Mouse (Mus musculus) embryonic fibroblast, embryonic 13.5 days (primary cell): ENCODE results near the gene Gtpbp2. TPM values are rescaled to one million over a fixed set of nuclear protein-coding genes. Genes with fewer than 3 reads are reported as not detected.
A peak's percentile ranks its signal among the peaks of the same experiment; 100 is the strongest.

Source experiments
- H3K27ac ChIP-seq: 2 replicates; pipeline ENCODE4 v1.5.1; 2012; ENCODE audit warnings: low read length, control low read depth, inconsistent platforms; ENCODE audit not compliant: insufficient read depth
- H3K4me1 ChIP-seq: 2 replicates; pipeline ENCODE4 v1.6.1; 2011; ENCODE audit warnings: low read length; ENCODE audit not compliant: control insufficient read depth, insufficient read depth
- H3K4me3 ChIP-seq: 2 replicates; pipeline ENCODE4 v1.5.1; 2011; ENCODE audit warnings: mild to moderate bottlenecking, control low read depth, low read length; ENCODE audit not compliant: insufficient read depth
- CTCF ChIP-seq: IDR thresholded peaks from 2 replicates; pipeline ENCODE4 v1.5.1; 2011; ENCODE audit warnings: mild to moderate bottlenecking, control low read depth, low read length, moderate library complexity, borderline replicate concordance; ENCODE audit not compliant: insufficient read depth
- POLR2A ChIP-seq: IDR thresholded peaks from 2 replicates; pipeline ENCODE4 v1.6.1; 2011; ENCODE audit warnings: low read depth, mild to moderate bottlenecking, control low read depth, low read length, moderate library complexity
- polyA plus RNA-seq: library from polyadenylated mRNA; stranded (reverse); fragments of >200 nt; gene quantifications from 2 replicates; pipeline ENCODE4 v1.2.4, GENCODE M21; 2011; ENCODE audit warnings: low read depth; ENCODE audit not compliant: missing spikeins, insufficient read length

The Gtpbp2 gene
- 46.1 and 61.2 TPM in 2 replicates for polyA plus RNA-seq

- H3K4me3 ChIP-seq: peak within 1 kb of the TSS; percentile 90
- H3K4me1 ChIP-seq: no peaks in the 10 kb centered on the region
- peak within 1 kb of the TSS; percentile 75 for H3K27ac ChIP-seq
- no peak for TF ChIP-seq CTCF
- no peak; the same call in 1 of the 2 replicates for TF ChIP-seq POLR2A
These were observed at the start of gene Gtpbp2 for GRCm38 (mm10) chr17:46160686-46161085. Gene Gtpbp2, plus strand, starts transcription at chr17:46161032.

- TF ChIP-seq POLR2A: no peak
- no peak for TF ChIP-seq CTCF
- Histone ChIP-seq H3K27ac (no peak overlapping the region), H3K4me1 (no peaks in the 10 kb centered on the region), H3K4me3 (no peak overlapping the region)
These were observed 45.3 kb upstream of the Gtpbp2 start for GRCm38 (mm10) chr17:46115489-46115888.

GRCm38 (mm10) chr17:46116138-46116537 is 44.7 kb upstream of the Gtpbp2 start:
- TF ChIP-seq POLR2A: no peak
- TF ChIP-seq CTCF: no peak
- no peak overlapping the region for H3K4me3 ChIP-seq
- no peak overlapping the region for H3K27ac ChIP-seq
- no peaks in the 10 kb centered on the region for H3K4me1 ChIP-seq

- TF ChIP-seq POLR2A (no peak), CTCF (no peak)
- H3K4me3 ChIP-seq: no peak overlapping the region
- no peaks in the 10 kb centered on the region for H3K4me1 ChIP-seq
- no peak overlapping the region for H3K27ac ChIP-seq
These were observed 44.0 kb upstream of the Gtpbp2 start for GRCm38 (mm10) chr17:46116881-46117280.

GRCm38 (mm10) chr17:46117623-46118422 is 43.0 kb upstream of the Gtpbp2 start:
- no peak for TF ChIP-seq POLR2A
- no peak overlapping the region for H3K4me3 ChIP-seq
- no peak overlapping the region for H3K27ac ChIP-seq
- no peaks in the 10 kb centered on the region for H3K4me1 ChIP-seq

GRCm38 (mm10) chr17:46118423-46118850 is 42.4 kb upstream of the Gtpbp2 start:
- Histone ChIP-seq H3K4me1 (no peaks in the 10 kb centered on the region), H3K4me3 (no peak overlapping the region), H3K27ac (no peak overlapping the region)
- TF ChIP-seq CTCF: no peak
- no peak for TF ChIP-seq POLR2A

- H3K4me1 ChIP-seq: no peaks in the 10 kb centered on the region
- H3K27ac ChIP-seq: no peak overlapping the region
- no peak for TF ChIP-seq POLR2A
- TF ChIP-seq CTCF: no peak
- H3K4me3 ChIP-seq: no peak overlapping the region
These were observed 41.2 kb upstream of the Gtpbp2 start for GRCm38 (mm10) chr17:46119641-46120040.

GRCm38 (mm10) chr17:46122791-46123190 is 38.0 kb upstream of the Gtpbp2 start:
- Histone ChIP-seq H3K4me3 (no peak overlapping the region), H3K27ac (no peak overlapping the region), H3K4me1 (no peaks in the 10 kb centered on the region)
- TF ChIP-seq CTCF: no peak

GRCm38 (mm10) chr17:46123285-46123684 is 37.5 kb upstream of the Gtpbp2 start:
- no peaks in the 10 kb centered on the region for H3K4me1 ChIP-seq
- H3K27ac ChIP-seq: no peak overlapping the region
- no peak for TF ChIP-seq POLR2A
- TF ChIP-seq CTCF: no peak
- H3K4me3 ChIP-seq: no peak overlapping the region

- no peak overlapping the region for H3K27ac ChIP-seq
- TF ChIP-seq CTCF: no peak
- no peak for TF ChIP-seq POLR2A
- no peak overlapping the region for H3K4me3 ChIP-seq
- H3K4me1 ChIP-seq: no peaks in the 10 kb centered on the region
These were observed 36.7 kb upstream of the Gtpbp2 start for GRCm38 (mm10) chr17:46123953-46124700.
